Mouse (Mus musculus): ENCODE results near the gene Gm9732.
"Not testable (repeated sequence)": the region's sequence is repeated elsewhere in the genome, so short reads cannot be mapped to it uniquely, and the experiment has no call there.

The Gm9732 gene

DNA sequence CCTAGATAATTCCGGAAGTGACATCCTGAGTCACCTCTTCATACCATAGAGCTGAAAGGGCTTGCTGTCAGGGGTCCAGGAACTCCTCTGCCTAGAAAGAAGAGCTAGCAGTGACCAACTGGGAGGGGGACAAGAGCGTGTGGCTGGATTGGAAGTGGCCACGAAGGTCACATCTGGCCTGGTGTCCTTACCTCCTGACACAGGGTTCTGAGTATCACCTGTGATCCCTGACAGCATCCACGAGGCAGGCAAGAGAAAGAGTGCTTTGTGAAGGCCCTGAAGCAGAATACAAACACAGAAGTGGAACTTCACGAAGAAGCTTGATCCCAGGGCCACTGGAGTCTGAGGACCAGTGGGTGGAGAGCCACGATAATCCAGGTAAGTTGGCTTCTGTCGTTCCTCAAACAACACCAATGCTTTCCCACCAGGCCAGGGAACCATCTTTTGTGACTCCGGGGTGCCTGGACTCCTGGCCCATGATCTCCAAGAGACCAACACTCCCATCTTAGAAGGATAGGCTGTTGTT is at the start of gene Gm9732:
TSS of gene Gm9732 (plus strand) at position 51 of the 526 bp plus-strand sequence.
- in situ Hi-C loops (cut with MboI, MseI) = loop anchor here (5.0 kb wide), 2 partner anchors 142 to 203 kb away; partner anchors contain the start of gene Gm8138

DNA sequence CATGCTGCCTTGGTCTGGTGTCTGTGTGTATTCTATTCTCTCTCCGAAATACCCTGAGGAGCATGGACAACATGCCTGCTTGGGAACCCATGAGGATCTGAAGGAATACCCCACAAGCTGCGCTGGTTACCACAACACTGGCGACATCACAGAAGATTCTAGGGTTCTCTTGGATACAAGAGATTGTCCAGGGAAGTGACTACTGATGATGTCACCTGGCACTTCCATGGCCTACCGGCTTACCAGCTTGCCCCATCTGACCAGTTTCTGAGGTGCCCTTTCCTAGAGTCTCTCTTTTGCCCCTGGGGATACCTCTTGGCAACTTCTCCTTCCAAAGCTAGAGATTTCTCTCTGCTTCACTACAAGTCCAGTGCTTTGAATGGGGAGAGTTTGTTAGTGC is 39.6 kb upstream of the Gm9732 start, which contains the start of gene Gm8122:
TSS of gene Gm8122 (minus strand) at position 101 of the 400 bp plus-strand sequence.
- in situ Hi-C loops (cut with MboI, MseI) = not testable (repeated sequence)

DNA sequence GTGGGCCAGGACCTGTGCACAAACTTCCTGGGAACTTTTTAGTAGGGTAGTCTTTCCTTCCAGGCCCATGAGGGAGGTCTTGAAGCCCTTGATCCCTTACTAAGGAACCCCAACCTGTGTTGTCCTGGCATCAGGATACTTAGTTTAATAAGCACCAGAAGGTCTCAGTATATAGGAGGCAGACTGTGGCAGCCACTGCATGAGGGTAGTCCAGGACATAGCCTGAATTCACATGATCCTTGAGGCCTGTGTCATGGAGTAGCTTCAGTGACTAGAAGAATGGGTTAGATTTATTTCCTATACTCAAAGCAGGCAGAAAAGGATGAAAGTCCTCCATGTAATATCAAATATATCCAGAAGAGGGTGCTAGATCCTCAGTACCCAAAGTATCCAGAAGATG is 37.1 kb upstream of the Gm9732 start:
- in situ Hi-C loops (cut with MboI, MseI) = not testable (repeated sequence)

DNA sequence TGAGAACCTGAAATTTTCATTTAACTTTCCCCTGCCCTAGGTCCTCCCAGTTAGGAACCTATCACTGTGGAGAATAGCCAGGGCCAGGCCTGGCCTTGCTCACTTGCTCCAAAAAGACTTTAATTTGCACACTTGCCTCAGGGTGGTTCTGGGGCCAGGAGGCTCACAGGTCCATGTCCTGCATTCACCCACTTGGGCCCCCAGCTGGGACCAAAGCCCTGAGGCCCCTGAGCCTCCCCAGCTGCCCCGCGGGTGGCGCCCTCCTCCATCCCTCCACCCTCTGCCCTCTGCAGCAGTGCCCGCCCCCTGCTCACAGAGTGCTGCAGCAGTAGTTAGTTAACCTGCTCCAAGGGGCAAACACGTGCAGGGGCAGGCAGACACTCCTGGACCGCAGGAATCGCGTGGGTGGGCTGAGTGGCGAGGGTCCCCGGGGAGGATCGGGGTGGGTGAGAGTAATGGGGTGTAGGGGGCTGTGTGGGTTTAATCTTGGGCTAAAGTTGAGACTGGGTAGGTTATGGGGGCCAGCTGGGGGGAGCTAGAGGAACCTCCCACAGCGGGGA is 25.1 kb upstream of the Gm9732 start:
- in situ Hi-C loops (cut with MboI, MseI) = not testable (repeated sequence)

DNA sequence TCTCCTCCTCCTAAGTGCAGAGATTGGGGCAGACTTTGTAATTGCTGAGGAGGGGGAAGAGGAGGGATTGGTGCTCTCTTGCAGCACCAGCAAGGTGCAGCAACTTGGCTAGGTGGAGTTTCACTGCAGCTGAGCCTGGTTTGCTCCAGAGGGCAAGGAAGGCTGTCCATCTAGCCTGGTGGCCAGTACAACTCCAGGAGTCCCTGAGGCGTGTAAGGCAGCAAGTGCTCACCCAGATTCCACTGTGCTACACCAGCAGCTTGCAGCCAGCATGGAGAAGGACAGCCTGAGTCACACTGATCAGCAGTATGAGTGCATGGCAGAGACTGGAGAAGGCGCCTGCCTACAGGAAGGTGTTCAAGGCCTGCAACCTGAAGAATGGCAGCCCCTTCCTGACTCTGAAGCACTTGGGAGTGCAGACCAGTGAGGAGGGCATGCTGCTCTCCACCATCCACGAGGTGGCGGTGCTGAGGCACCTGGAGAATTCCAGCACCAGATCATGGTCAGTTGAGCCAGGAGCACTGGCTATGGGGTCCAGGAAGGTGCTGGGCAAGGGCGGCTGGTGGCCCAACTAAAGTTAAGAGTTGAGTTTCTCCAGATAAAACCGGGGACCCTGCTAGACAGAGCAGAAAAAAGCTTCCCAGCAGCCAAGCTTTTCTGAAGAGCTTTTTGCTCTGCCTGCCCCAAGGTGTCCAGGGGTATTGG is 24.1 kb upstream of the Gm9732 start:
- in situ Hi-C loops (cut with MboI, MseI) = not testable (repeated sequence)

DNA sequence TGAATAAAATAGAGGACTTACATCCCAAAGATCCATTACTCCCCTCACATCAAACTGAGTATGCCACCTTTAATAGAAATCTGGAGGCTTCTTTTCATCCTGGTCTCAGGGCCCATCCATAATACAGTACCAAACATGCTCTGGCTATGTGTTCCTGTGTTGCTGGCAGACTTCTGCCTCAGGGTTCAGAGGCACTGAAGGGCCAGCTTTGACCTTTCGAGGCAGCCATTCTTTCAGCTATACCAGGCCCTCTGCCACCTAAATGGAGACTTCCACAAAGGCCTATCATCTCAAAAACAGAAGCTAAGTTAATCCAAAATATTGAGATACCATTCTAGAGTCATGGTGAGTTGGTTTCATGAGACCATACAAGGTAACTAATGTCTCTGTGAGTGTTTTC is 18.3 kb upstream of the Gm9732 start:
- in situ Hi-C loops (cut with MboI, MseI) = not testable (repeated sequence)

DNA sequence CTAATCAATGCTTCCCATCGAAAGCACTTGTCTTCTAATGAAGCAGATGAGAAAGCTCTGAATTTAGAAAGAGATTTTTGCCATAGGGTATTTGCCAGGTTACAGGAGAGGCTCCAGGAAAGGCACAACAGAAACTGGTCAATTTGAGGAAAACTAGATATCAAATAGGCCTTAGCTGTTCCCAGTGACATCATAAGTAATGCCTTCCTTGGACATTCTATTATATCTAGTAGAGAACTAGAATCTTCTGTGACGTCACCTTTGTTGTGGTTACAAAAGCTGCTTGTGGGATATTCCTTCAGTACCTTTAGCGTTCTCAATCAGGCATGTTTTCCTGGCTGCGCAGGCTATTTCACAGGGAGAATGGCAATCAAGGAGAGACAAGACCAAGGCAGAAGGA is 16.5 kb upstream of the Gm9732 start, which contains the start of gene Gm8126:
TSS of gene Gm8126 (plus strand) at position 301 of the 400 bp plus-strand sequence.
- in situ Hi-C loops (cut with MboI, MseI) = not testable (repeated sequence)

DNA sequence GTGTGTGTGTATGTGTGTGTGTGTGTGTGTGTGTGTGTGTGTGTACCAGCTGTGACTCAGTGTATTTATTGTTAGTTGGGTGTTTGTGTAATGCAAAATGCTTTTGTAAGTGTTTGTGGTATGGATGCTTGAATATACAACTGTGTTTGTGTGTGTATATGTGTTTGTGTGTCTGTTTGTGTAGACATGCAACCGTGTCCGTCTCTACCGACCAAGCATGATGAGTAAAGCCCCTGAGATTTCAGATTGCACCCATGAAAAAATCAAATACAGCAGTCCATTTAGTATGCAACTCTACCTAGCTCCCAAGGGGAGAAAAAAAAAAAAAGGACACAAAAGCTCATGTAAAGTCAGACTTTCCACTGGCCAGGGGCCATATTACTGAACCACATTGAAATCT is 11.4 kb upstream of the Gm9732 start:
- in situ Hi-C loops (cut with MboI, MseI) = not testable (repeated sequence)

DNA sequence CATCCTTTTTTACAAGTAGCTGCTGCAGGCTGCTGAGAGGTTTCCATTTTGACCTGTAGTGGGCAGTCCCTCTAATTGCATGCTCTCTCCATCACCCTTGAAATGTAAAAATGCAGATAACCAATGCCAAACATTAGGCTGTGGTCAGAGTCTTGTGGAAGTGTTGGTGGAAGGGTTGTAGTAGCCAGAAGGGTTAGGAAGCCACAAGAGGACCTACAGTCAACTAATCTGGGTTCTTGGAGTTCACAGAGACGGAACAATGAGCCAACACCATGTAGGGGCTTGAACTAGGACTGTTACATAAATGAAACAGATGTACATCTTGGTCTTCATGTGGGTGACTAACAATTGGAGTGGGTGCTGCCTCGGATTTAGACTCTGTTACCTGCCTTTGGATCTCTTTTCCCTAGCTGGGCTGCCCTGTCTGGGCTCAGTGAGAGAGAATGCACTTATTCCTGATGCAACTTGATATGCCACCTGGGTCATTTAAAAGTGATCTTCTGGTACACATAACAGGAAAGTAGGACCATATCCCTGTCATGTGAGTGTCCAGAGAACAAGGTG is 6.2 kb upstream of the Gm9732 start:
- in situ Hi-C loops (cut with MboI, MseI) = loop anchor here (5.0 kb wide), 1 partner anchor 284 kb away; no protein-coding TSS in a partner anchor

DNA sequence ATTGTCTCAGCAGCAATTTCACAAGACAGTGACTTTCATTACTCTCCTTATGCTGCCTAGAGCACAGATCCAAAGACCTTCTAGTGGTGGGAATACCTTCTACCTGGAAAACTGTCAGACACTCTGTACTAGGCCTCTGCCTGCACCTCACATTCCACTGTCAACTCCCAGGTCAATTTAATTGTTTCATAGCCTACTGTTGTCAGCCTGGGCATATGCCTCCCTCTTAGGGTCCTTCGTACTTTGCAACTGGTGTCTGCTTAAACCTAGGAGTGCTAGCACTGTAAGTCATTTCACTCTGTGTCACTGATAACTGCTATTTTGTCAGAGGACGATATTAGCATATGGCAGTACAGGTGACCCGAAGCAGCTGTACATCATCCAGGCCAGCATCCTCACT is 5.6 kb upstream of the Gm9732 start:
- in situ Hi-C loops (cut with MboI, MseI) = loop anchor here (5.0 kb wide), 1 partner anchor 283 kb away; no protein-coding TSS in a partner anchor

DNA sequence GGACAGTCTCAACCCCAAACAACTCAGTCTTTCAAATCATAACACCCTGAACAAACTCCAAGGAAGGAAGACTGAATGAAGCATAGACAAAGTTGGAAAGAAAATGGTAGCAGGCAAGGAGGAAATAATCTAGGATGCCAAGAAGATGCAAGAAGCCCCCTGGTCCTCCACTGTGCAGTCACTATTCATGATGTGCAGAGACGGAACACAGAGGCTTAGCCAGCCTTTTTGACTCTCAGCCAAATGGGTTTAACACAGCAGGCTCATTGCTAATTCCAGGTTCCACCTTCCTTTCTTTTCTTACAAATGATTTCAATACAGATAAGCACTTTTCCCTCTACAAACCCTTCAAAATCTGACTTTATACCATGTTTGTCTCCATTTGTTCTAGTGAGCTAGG is 1.7 kb upstream of the Gm9732 start:
- in situ Hi-C loops (cut with MboI, MseI) = not testable (repeated sequence)

DNA sequence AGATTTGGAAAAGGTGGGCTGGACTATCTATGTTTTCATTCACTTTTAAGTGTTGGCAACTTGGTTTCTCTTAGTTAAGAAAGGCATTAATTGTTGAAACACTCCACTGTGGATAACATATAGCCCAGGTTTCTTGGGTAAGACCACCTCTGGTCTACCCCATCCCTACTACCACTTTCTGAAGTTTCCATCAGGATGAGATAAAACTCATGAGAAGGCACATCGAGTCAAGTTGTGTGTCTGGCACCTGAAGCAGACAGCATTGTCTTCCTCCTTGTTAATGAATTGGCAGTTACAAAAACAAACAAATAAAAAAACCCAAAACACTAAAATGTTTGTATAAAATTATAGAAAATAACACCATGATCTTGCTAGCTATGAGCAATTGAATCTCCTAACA is 916 bp downstream of the Gm9732 start:
- in situ Hi-C loops (cut with MboI, MseI) = loop anchor here (5.0 kb wide), 2 partner anchors 142 to 203 kb away; partner anchors contain the start of gene Gm8138

DNA sequence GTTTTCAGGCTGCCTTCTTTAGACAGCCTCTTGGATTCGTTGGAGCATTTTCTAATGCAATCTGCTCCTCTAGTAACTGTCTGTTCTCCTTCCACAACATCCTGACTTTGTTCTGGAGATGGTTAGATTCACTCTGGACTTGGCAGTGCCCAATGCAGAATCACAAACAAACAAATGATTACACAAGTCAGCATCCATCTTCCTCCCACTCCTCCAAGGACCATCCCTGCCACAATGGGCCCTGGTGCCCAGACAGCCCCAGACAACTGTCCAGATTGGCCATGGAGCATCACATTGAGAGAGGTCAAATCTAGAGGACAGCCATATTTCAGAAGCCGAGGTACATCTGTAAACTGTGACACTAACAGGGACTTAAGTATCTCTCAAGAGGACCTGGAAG is 2.6 kb downstream of the Gm9732 start:
- in situ Hi-C loops (cut with MboI, MseI) = loop anchor here (5.0 kb wide), 2 partner anchors 140 to 205 kb away; partner anchors contain the start of gene Gm8138

DNA sequence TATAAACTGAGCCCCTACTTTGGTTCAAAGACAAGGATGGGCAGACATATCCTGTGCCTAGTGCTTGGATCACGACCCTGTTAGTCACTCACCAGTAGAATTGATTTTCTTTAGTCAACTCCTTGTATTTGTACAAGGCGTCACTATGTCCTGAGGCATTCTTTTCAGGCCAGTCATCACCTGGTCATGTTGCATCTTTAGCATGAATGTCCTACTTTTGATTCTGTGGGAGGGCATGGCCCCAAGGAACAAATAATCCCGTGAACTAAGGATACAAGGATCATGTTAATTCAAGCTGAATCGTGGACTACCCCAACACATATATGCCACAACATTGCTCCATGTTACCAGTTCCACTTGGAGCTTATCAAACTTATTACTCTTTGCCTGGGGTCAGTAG is 3.3 kb downstream of the Gm9732 start:
- in situ Hi-C loops (cut with MboI, MseI) = loop anchor here (5.0 kb wide), 2 partner anchors 139 to 206 kb away; partner anchors contain the start of gene Gm8138

DNA sequence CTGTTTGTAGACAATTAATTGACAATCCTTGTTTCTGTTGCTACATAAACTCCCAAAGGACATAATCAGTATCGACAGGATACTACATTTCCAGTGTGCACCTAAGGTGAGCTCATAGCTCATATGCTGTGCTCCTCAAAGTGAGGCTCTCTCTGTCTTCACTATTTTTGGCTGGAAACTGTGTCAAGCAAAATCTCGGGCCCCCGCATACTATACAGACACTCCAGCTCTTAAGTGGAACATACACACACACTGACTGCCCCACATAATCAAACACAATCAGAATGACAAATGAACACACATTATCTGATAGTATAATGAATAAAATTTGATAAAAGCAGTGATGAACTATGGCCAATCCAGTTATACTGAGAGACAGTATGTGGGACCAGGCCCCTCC is 3.8 kb downstream of the Gm9732 start:
- in situ Hi-C loops (cut with MboI, MseI) = loop anchor here (5.0 kb wide), 2 partner anchors 139 to 206 kb away; partner anchors contain the start of gene Gm8138

DNA sequence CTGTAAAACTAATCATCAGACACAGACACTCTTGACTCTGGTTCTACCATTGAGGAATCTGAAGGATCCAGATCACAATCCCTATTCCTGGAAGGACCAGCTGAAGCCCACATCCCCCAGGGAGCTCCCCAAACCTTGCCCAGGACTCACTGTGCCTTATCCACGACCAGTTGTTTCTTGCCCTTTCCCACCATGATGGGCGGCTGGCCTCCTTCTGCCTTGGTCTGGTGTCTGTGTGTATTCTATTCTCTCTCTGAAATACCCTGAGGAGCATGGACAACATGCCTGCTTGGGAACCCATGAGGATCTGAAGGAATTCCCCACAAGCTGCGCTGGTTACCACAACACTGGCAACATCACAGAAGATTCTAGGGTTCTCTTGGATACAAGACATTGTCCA is 18.7 kb downstream of the Gm9732 start, which contains the start of gene Gm8127:
TSS of gene Gm8127 (minus strand) at position 330 of the 400 bp plus-strand sequence.
- in situ Hi-C loops (cut with MboI, MseI) = not testable (repeated sequence)

DNA sequence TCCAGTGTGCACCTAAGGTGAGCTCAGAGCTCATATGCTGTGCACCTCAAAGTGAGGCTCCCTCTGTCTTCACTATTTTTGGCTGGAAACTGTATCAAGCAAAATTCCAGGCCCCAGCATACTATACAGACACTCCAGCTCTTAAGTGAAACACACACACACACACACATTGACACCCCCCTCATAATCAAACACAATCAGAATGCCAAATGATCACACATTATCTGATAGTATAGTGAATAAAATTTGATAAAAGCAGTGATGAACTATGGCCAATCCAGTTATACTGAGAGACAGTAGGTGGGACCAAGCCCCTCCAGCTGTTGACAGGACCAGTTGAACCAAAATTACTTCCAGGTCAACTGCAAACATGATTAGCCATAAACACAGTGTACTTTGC is 44.7 kb downstream of the Gm9732 start:
- in situ Hi-C loops (cut with MboI, MseI) = loop anchor here (5.0 kb wide), 1 partner anchor 1712 kb away; no protein-coding TSS in a partner anchor

DNA sequence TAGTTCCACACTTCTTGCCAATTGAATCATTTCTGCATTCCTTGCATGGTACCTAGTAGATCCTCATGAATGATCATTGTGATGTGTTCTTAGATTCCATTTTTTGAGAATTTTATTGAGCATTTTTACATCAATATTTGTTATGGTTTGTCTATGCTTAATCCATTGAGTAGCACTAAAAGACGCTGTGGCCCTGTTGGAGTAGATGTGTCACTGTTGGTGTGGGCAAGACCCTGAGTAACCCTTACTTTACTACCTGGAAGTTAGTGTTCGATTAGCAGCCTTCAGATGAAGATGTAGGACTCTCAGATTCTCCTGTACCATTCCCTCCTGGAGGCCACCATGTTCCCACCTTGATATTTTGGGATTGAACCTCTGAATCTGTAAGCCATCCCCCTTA is 53.8 kb downstream of the Gm9732 start:
- in situ Hi-C loops (cut with MboI, MseI) = loop anchor here (5.0 kb wide), 1 partner anchor 1356 kb away; no protein-coding TSS in a partner anchor

DNA sequence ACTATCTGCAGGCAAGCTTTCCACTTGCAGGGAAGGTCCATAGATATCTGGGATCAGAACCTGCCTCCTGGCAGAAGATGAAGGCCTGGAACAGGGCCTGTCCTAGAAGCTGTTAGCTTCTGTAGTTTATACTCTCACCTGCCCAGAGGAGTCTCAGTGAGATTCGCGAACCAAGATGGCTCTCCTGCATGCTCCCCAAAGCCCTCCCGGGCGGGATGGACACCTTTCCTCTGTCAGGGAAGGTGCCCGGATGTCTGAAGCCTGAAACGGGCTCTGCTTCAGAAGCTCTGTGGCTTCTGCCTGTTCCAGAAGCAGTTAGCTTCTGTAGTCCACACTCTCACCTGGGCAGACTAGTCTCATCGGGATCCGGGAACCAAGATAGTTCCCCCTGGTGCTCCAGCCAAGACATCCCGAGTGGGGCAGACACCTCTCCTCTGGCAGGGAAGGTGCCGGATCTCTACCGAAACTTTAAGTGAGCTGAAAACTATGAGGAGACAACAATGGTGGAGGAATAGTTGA is 56.6 kb downstream of the Gm9732 start:
- in situ Hi-C loops (cut with MboI, MseI) = loop anchor here (5.0 to 10.0 kb wide), 2 partner anchors 547 to 1699 kb away; no protein-coding TSS in a partner anchor

DNA sequence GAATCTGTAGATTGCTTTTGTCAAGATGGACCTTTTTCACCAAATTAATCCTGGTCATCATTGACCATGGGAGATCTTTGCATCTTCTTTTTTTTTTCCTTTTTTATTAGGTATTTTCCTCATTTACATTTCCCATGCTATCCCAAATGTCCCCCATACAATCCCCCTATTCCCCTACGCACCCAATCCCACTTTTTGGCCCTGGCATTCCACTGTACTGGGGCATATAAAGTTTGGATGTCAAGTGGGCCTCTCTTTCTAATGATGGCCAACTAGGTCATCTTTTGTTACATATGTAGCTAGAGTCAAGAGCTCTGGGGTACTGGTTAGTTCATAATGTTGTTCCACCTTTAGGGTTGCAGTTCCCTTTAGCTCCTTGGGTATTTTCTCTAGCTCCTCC is 62.8 kb downstream of the Gm9732 start:
- in situ Hi-C loops (cut with MboI, MseI) = loop anchor here (5.0 to 10.0 kb wide), 5 partner anchors 260 to 1575 kb away; no protein-coding TSS in a partner anchor

DNA sequence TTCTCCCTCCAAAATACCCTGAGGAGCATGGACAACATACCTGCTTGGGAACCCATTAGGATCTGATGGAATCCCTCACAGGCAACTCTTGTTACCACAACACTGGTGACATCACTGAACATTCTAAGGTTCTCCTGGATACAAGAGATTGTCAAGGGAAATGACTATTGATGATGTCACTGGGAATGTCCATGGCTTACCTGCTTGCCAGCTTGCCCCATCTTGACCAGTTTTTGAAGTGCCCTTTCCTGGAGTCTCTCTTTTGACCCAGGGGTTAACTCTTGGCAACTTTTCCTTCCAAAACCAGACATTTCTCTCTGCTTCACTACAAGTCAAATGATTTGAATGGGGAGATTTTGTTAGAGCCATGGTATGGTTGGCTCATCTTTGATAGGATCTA is 72.9 kb downstream of the Gm9732 start, which contains the start of gene 1700001F09Rik:
TSS of gene 1700001F09Rik (minus strand) at position 101 of the 400 bp plus-strand sequence.
- in situ Hi-C loops (cut with MboI, MseI) = not testable (repeated sequence)

Data from regulatory T cell (primary cell).